Mouse (Mus musculus): ENCODE results near the gene Mthfr.
A peak's percentile ranks its signal among the peaks of the same experiment; 100 is the strongest.

Mthfr gene

DNA sequence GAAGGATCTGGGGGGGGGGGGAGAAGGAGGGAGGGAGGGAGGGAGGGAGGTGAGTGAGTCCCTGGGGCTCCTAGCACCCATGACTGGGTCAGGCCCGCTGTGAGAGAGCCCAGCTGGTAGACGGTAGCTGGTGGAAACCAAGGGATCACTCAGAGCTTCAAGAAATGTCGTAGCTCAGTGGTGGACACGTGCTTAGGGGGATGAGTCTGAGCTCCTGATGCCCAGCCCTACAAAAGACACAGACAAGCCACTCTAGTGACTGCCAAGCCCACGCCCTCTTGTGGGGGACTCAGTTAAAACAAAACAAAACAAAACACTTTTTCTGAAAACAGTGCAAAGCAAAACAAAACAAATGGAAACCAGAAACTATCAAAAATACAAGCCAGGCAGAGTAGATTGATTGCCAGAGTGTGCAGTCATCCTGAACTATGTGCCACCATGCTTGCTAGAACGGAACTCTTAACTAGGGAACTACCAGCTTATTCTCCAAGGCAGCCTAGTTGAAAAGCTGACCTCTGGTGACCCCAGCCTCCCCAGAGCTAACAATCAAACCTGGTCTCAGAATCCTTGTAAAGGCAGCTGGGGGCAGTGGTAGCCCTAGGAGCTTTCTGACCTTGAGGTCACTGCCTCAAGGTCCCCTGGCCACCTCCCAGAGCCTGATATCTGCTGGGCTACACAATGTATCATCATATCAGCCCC, 27.0 kb downstream of the Mthfr start:
- no peak for DNase-seq (ENCODE audit: low spot score in 2 of 2)

DNA sequence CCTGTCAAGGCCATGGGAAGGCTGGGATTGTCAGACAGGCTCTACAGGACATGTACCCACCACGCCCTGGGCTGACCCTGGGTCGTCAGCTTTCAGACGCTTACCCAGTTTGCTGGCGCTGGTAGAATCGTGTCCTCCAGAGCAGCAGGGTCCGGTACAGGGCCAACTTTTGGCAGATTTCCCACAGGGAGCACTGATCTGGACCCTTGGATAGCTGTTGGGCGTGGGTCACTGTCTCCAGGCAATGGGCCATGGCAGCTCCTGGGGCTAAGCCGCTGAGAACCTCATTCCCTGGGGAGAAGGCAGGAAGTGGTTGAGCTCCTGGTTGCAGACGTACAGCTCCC, 27.5 kb downstream of the Mthfr start:
- no peak for DNase-seq (ENCODE audit: low spot score in 2 of 2)

- no peak for DNase-seq (ENCODE audit: low spot score in 2 of 2)
Observed at GRCm38 (mm10) chr4:148067346-148067745, 28.5 kb downstream of the Mthfr start.

DNA sequence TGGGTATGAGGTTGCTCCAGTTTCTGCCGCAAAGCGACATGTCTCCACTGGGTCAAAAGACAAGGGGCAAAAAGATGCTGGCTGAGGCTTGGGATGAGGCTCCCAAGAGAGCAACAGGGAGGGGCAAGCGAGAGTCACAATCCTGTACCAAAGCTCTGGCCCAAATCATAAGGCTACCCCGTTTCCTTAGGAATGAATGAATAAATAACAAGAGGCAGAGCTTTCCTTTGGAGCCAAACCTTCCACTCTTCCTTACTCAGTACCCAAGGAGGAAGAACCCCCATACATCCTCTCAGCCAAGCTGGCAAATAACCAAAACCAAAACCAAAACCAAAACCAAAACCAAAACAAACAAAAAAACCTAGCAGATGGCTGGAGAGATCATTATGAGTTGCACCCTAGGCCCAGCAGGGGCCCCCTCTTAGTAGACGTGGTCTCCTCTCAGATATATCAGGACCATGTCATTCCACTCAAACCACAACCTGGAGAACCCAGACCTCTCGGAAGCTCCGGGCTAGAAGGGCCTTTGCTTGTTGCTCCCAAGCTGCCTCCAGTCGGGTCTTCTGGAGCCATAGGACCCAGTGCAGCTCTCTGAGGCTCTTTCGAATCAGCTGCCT, 30.8 kb downstream of the Mthfr start:
- no peak for DNase-seq (ENCODE audit: low spot score in 2 of 2)

- no peak for DNase-seq (ENCODE audit: low spot score in 2 of 2)
Observed at GRCm38 (mm10) chr4:148071508-148071907, 32.6 kb downstream of the Mthfr start.

DNA sequence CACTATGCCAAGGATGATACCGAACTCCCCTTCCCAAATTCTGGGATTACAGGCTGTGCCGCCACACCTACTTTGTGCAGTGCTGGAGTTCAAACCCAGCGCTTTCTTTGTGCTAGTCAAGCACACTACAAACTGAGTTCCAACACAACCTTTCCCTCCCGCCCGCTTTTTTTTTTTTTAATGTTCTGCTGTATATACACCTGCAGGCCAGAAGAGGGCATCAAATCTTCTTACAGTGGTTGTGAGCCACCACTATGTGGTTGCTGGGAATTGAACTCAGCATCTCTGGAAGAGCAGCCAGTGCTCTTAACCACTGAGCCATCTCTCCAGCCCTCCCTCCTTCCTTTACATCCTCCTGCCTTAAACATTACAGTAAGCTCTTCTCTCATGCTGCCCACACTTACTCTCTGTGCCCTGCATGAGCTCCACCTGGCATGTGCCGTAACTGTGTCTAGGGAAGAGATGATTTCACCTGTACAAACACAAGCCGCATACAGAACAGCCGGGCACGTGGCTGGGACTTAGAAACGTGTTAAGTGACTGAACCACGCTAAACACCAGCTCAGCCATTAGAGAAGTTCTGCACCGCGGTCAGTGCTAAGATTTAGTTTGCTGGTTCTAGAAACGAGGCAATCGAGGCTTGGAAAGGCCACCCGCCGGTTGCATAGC, 35.8 kb downstream of the Mthfr start:
- no peak for DNase-seq (ENCODE audit: low spot score in 2 of 2)

- peak; percentile 51 to 64 for DNase-seq (ENCODE audit: low spot score in 2 of 2)
Observed at GRCm38 (mm10) chr4:148075259-148075658, 36.4 kb downstream of the Mthfr start.

DNA sequence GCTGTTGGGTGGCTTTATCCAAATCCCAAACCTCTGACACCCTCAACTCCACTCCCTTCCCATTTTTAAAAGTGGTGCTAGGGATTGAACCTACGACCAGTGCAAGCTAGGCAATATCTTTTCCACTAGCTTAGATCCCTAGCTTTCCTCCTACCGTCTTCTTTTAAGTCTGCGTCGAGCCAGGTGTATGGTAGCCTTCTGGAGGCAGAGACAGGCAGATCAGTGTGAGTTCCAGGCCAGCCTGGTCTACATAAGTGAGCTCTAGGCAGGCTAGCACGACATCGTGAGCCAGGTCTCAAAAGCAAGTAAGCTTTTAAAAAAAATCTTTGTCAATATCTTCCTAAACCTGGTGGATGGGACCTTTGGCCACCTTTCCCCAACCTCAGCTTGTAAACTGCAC, 37.0 kb downstream of the Mthfr start:
- no peak for DNase-seq (ENCODE audit: low spot score in 2 of 2)

GRCm38 (mm10) chr4:148079212-148079611, 40.3 kb downstream of the Mthfr start:
- DNase-seq (ENCODE audit: low spot score in 2 of 2): no peak

DNA sequence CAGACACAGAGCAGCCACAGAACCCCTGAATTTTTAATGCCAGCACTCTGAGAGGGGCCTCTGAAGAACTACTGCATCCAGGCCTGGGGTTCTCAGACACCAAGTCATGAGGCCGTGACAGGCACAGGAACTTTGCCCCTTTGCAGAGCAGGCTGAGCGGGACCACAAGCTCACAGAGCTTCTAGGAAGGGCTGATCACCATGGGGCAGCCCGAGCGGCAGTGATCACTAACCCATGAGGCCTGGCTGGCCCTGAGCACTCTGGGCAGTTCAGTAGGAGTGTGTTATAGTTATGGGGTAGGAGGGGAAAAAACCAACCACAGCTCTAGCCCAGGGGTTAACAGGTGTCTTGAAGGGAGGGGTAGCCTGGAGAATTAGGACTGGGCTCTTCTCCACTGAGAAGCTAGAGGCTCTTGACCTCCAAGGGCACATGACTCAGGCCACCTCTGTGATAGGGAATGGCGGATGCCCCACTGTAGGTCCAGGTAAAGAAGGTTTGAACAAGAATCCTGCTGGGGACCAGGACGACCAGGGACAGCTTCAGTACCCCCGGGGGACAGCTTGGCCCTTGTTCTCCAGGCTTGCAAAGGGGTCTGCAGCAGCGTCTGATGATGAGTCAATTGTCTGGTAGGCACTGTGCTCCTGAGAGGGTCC, 41.2 kb downstream of the Mthfr start:
- no peak for DNase-seq (ENCODE audit: low spot score in 2 of 2)

- DNase-seq (ENCODE audit: low spot score in 2 of 2): no peak
Observed at GRCm38 (mm10) chr4:148080597-148080973, 41.7 kb downstream of the Mthfr start.

DNA sequence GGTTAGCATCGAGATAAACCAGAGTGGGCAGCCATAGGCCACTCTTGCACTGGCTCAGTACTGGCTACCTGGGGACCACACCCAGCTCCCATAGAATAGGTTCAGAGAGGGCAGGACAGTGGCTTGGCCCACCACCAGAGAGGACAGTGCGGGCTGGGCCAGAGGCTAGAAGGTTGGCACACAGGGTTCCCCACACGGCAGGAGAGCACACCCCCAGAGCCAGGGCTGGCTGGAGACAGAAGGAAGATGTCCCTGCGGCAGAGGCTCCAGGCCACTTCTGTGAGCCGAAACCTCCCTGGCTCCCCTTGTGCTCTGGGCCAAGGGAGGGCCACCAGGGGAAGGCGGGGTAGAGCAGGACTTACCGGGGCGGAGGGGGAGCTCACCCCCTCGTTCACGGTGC, 42.3 kb downstream of the Mthfr start:
- no peak for DNase-seq (ENCODE audit: low spot score in 2 of 2)

GRCm38 (mm10) chr4:148082257-148083044, 43.6 kb downstream of the Mthfr start:
- no peak for DNase-seq (ENCODE audit: low spot score in 2 of 2)

- no peak for DNase-seq (ENCODE audit: low spot score in 2 of 2)
Observed at GRCm38 (mm10) chr4:148083176-148083899, 44.5 kb downstream of the Mthfr start.

GRCm38 (mm10) chr4:148084261-148084714, 45.4 kb downstream of the Mthfr start:
- DNase-seq (ENCODE audit: low spot score in 2 of 2): peak in 1 of 2 experiments; percentile 50

DNA sequence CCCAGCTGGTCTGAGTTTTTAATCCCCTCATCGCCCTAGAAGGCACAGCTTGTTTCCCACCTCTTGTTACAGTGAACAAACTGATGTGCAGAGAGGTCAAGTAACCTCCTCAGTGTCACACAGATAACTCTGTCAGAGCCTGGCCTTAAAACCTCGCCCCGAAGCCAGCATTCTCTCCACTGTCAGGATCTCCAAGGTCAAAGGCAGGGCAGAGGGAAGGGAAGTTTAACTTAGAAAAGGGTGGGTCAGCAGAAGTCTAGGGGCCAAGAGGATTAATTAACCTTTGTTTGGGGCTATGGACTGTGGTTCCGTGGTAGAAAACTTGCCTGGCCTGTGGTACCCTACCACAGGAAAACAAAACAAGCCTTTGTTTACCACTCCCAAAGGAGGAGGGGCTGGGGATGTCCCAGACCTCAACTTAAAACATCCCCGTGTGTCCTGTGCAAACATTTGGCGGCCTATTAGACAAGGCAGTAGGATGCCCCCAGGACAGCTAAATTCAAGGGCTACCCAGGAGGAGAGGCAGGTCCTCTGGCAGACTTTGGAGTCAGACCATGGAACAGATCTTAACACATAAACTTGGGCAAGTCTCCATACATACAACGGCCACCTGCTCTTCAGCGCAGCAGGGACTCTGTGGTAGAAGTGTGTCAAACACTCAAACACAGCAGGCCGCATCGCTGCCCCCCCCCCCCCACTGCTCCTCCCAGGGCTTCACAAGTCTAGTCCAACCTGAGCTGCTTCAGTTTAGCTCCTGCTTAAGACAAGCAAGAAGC, 46.4 kb downstream of the Mthfr start:
- no peak for DNase-seq (ENCODE audit: low spot score in 2 of 2)

- no peak for DNase-seq (ENCODE audit: low spot score in 2 of 2)
Observed at GRCm38 (mm10) chr4:148085907-148086305, 47.0 kb downstream of the Mthfr start.

GRCm38 (mm10) chr4:148087091-148087906, 48.4 kb downstream of the Mthfr start:
- DNase-seq (ENCODE audit: low spot score in 2 of 2): peak; percentile 35 to 40

GRCm38 (mm10) chr4:148087907-148088527, 49.1 kb downstream of the Mthfr start, which contains the start of gene Agtrap:
TSS of gene Agtrap (minus strand) at chr4:148088031.
- peak; percentile 96 to 97 for DNase-seq (ENCODE audit: low spot score in 2 of 2)

Measured in urinary bladder, adult 18-20 months (tissue).